Mouse (Mus musculus) splenic B cell, adult 2 months (primary cell): ENCODE data around the gene Scarb2.
A peak's percentile ranks its signal among the peaks of the same experiment; 100 is the strongest.

Experiments used
- DNase-seq: peaks from one replicate; pipeline ENCODE4 v3.0.0-alpha.2; 2011; ENCODE audit warnings: low read depth, low spot score
- H3K27me3 ChIP-seq: 2 replicates; pipeline ENCODE4 v1.6.1; 2012; ENCODE audit warnings: mild to moderate bottlenecking, low read length, moderate library complexity, mixed read lengths; ENCODE audit not compliant: control insufficient read depth, poor library complexity, insufficient read depth, severe bottlenecking
- H3K36me3 ChIP-seq: 2 replicates; pipeline ENCODE4 v1.6.1; 2012; ENCODE audit warnings: mild to moderate bottlenecking, low read length, moderate library complexity, mixed read lengths; ENCODE audit not compliant: control insufficient read depth, poor library complexity, insufficient read depth, severe bottlenecking

Gene Scarb2

DNA sequence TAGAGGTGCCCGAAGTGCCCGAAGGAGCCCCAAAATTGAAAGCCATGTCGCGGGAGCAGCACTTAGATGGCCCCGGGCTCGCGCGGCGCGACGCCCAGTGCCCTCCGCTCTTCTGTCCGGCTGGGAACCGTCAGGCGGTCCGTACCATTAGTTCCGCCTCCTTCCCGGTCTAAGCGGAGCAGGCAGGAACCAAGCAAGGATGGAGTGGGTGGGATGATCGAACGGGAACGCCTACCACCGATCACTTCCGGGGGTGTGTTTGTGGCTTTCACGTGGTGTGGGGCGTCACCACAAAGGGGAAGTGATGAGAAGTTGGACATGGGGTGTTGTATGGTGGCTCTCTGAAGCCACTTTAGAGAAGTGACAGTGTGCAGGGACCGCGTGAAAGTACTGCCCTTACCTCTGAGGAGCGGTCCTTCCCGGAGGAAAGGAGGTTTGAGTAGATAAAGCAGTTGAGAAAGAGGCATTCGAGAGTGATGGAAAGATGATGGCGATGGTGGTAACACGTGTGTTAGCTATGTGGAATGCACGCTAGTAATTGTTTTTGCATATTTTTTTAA, 71.5 kb downstream of the Scarb2 start, which contains the start of gene Nup54:
TSS of gene Nup54 (minus strand) at position 195 of the 560 bp plus-strand sequence.
- H3K36me3 ChIP-seq: no peaks in the 10 kb centered on the region
- DNase-seq: peak; percentile 99
- H3K27me3 ChIP-seq: no peaks in the 10 kb centered on the region

DNA sequence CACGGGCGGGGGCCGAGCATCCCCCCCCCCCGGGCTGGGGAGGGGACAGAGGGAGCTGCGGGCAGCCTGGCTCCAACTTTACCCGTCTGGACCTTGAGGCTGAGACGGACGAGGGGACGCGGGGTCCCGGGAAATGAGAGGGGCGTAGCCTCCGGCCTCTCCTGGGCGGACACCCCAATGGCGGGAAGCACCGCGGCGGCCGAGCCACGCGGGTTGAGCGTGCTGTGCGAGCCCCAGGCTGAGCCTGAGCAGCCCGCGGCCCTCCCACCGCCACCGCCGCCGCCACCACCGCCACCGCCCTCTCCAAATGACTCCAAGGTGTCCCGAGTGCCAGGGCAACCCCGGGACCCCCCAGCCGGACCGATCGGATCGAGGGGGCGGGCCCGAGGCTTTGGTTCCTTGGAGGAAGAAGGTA, 72.1 kb downstream of the Scarb2 start:
- H3K27me3 ChIP-seq: no peaks in the 10 kb centered on the region
- H3K36me3 ChIP-seq: no peaks in the 10 kb centered on the region
- DNase-seq: no peak

DNA sequence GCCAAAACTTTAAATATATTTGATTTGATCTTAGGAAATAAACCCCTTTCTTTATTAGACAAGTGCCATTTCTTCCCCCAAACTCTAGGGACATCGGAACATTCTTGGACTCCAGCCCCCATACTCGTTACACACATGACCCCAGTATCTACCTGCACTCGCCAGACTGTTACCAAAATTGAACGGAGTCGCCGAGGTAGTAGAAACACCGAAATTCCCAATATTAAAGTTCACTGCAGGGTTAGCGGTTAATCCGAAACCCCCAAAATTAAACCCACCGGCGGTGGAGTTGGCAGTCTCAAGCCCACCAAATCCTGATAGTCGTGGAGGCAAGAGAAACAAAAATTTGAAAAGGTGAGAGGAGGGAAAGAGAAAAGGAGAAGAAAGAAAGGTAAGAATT, 72.6 kb downstream of the Scarb2 start:
- Histone ChIP-seq H3K36me3 (0 out of 2 replicates have a peak, but pooled peaks cover 2% of the 10 kb centered on the region), H3K27me3 (no peaks in the 10 kb centered on the region)
- no peak for DNase-seq

DNA sequence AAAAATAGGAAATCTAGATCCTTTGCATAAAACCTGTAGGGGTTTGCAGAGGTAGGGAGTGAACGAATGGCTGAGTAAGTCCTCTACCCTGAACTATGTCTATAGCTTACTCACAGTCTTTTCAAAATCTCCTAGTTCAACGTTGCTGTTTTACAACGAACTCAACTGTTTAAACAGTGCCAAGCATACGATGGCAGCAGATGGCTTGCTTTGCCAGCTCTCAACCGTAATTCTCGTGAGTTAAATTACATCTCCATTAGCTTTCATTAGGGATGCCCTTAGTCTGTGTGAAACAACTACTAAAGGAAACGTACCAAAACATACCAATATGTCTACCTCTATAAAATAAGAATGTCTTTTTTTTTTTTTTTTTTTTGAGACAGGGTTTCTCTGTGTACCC, 75.0 kb downstream of the Scarb2 start:
- no peak for DNase-seq
- H3K36me3 ChIP-seq: peaks cover 8% of the 10 kb centered on the region
- no peaks in the 10 kb centered on the region for H3K27me3 ChIP-seq

DNA sequence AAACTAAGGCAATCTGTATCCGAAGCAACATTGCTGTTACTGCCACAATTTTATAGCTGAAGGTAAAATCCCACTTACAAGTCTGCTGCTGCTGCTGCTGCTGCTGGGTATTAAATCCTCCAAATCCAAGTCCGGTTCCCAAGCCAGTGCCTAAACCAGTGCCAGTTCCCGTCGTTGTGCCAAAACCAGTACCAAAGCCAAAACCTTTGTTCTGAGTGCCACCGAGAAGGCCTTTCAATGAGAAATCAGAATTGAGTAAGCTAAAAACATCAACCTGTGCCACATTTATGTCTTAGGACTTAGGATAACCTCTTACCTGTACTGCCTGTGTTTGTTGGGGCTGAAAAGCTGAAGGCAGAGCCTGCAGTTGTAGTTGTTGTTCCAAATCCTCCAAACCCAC, 75.9 kb downstream of the Scarb2 start:
- H3K36me3 ChIP-seq: peaks cover 8% of the 10 kb centered on the region
- no peak for DNase-seq
- H3K27me3 ChIP-seq: no peaks in the 10 kb centered on the region

DNA sequence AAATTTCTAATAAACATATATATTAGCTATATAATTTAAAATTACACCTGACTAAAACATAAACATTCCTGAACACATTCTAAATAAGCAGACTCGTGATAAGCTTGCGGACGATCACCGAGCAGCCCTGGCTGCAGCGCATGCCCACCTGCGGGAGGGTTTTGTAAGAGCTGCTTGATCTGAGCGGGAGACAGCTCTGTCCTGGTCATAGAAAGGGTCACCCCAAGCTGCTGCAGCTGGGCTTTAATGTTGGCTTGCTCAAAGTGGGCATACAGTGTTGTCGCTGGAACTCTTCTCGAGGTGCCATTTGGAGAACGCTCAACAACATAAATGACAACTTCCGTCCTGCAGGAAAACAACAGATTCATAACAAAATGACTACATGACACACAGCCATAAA, 82.5 kb downstream of the Scarb2 start:
- DNase-seq: no peak
- Histone ChIP-seq H3K27me3 (no peaks in the 10 kb centered on the region), H3K36me3 (peaks cover 17% of the 10 kb centered on the region)

DNA sequence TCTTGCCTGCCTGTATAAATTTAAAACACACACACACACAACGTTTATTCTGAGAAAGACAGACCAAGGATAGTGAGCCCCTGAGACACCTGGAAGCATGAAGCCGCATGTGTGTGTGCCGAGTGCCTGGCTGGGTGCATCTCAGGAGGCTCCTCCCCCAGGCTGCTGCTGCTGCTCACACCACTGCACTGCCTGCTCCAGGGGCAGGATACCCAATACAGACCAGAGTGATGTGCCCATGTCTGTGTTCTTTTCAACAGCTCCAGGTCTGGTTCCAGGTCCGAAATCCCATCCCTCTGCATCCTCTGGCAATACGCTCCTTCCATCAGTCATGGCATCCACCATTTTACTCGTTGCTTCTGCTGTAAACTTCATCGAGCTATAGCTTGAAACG, 92.7 kb downstream of the Scarb2 start:
- no peaks in the 10 kb centered on the region for H3K27me3 ChIP-seq
- peaks cover 4% of the 10 kb centered on the region for H3K36me3 ChIP-seq
- no peak for DNase-seq

DNA sequence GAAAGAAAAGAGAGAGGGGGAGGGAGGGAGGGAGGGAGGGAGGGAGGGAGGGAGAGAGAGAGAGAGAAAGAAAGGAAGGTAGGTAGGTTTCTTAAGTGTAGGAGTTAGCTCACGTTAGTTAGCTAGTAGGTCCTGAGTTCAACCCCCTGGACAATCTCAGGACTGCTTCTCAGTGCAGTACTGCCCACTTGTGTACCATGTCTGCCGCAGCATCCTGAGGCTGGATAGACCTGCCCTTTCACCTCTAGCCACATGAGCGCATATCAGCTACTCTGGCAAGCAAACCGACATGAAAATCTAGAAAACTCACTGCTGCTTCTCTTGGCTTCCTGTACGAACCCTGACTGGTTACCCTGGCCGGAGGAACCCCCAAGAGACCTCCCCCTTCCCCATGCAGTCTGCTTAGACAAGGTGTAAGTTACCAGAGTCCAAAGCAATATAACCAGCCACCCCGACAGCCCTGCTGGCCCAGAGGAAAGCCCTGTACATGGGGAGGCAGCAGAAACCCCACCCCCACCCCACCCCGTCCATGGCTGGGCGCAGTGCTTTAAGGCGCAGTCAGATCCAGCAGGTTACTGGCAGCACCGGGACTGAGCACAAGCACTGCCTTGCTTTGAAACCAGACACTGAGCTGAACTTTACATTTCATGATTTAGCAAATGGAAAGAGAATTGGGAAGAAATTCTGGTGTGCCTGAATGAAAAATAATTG, 93.2 kb downstream of the Scarb2 start:
- Histone ChIP-seq H3K36me3 (peaks cover 3% of the 10 kb centered on the region), H3K27me3 (no peaks in the 10 kb centered on the region)
- DNase-seq: no peak

DNA sequence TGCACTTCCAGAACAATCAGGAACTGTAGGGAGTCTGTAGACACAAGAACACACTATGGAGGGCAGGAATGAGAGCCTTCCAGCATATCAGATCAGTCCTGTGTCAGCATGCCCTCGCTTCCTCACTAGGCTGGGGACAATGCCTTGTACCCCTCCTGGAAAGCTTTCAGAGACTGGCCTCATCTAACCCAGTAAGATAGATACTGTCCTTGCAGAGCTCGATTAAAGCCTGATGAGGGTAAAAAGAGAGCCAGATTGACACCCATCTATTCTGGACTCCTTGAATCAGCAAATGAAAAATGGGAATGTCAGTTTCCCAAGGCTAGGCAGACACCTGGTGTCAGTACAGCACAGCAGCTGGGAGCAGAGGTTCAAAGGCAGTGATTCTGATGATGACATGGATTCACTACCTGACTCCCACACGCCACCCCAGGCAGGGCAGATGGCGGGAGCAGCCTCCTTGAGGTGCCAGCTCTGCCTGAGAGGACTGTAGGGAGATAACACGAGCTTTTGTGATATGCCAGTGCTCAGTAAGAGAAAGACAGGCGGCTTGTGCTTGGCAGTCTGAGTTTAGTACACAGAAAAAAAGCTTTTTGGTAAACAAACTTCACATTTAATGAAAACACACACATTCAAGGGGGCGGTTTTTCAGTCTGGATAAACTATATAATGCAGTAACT, 95.0 kb downstream of the Scarb2 start:
- H3K36me3 ChIP-seq: peaks cover 3% of the 10 kb centered on the region
- no peak for DNase-seq
- H3K27me3 ChIP-seq: no peaks in the 10 kb centered on the region

DNA sequence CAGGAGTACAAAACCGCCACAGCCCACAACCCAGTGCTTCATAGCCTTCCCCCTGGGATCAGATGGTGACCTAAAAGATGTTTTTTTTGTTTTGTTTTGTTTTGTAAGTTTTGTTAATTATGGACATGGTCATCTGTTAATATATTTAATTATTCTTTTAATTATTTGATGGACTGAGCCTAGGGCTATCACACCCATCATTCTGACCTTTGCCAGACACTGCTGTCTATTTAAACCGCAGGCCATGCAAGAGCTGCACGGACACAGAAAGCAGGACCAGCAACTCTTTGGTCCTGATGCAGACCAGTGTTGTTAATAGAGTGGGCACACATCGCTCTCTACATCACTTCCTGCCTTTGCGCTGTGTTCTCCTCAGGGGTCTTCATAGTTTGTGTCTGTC, 96.1 kb downstream of the Scarb2 start:
- Histone ChIP-seq H3K36me3 (no peaks in the 10 kb centered on the region; the same call in 1 of the 2 replicates), H3K27me3 (no peaks in the 10 kb centered on the region)
- DNase-seq: no peak

DNA sequence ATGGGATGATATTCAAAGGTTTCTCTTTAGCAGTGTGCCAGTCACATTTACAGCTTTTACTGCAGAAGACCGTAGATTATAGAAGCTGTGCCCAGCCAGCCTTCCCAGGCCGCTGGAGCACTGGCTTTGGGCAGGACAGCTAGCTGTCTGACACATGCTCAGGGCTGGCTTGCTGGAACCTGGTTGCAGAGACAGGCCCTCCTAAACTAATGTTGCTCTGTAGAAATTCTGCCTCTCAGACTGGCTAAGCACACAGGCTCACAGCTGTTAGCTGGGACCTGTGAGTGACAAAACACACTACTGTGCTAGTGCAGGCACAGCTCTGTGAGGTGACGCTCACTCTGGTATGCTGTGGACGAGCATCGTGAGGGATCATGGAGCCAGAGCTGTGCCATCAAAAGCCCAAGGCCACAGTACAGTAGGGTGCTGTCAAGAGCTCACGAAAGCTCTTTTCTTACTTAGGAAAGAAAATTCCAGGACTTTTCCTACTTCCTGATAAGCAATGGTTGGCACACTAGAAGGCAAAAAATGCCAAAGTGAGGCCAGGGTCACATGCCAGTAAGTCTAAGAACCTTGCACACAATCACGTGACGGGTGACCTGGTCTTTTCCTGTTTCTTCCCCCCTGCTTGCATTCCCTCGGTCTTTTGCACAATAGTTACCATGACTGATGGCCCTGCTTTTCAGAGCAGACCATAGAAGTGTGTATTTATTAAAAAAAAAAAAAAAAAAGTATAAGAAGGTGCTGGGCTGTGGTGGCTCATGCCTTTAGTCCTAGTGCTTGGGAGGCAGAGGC, 97.1 kb downstream of the Scarb2 start:
- Histone ChIP-seq H3K36me3 (no peaks in the 10 kb centered on the region; the same call in 1 of the 2 replicates), H3K27me3 (no peaks in the 10 kb centered on the region)
- no peak for DNase-seq

DNA sequence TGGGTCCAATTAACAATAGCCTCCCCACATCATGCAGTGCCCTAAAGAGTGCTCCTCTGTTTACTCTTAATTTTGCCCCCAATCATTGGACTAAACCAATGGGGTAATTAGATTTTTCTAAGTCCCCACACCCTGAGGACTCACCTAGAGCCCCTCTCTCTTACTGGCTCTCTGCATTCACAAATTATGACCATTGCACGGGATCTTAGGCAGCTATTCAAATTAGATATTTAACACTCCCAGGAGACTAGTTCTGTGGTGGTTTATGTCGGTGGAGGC, 102.3 kb downstream of the Scarb2 start:
- H3K27me3 ChIP-seq: no peaks in the 10 kb centered on the region
- no peak for DNase-seq

DNA sequence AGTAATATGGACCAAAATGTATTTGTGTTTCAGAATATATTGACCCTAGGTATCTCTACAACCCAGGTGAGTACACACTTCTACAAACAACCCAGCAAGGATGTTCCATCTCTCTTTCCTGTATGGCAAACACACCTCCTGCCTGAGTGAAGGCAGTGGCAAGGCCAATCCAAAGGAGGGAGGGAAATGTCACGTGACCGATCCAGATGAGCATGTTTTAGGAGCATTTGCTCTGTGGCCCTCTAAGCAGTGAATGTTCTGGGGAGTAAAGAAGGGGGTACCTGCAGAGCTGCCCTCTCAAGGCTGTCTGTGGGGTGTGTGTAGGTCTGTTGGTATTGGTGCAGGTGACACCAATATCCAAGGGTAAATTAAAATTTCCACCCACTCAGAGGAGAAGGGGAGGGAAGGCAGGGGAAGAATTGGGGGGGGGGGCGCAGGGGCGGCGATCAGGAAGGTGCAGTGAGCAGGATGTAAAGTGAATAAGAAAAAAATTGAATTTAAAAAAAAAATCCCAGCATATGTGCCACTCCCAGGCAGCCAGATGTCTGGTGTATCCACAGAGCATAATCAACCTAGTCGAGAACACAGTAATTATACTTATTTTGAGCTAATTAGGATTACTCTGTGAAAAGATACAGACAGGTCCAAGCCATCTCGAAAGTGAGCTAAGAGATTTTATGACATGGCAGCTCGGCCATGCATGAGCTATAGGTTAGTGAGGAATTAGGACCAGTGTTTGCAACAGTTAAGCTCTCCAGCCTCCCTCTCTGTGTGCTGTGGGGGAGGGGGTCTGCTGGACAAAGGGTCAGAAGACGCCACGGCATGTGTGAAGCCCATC, 102.9 kb downstream of the Scarb2 start:
- Histone ChIP-seq H3K27me3 (no peaks in the 10 kb centered on the region), H3K36me3 (no peaks in the 10 kb centered on the region)
- DNase-seq: no peak

More for the DNA sequence above, 102.3 kb downstream of the Scarb2 start:
- H3K36me3 ChIP-seq: no peaks in the 10 kb centered on the region

DNA sequence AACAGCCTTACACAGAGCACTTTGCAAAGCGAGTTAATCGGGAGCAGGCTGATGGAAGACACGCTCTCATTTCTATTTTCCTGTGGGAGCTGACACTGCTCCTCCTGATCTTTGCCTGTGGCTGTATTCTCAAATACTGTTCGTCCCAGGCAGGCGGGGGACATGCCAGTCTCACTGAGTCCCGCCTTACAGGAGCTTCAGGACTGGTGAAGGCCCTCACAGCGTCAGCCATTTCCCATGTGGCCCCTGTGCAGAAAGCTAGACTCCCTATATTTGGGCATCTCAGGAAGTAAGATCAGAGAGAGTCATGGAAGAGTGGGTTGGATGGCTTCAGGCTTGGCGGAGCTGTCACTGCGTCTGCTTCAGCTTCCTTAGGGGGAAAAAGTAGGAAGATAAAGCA, 103.8 kb downstream of the Scarb2 start:
- Histone ChIP-seq H3K36me3 (no peaks in the 10 kb centered on the region), H3K27me3 (no peaks in the 10 kb centered on the region)
- no peak for DNase-seq
